Mouse (Mus musculus): ENCODE measurements around the gene Csgalnact2.
A peak's percentile ranks its signal among the peaks of the same experiment; 100 is the strongest.

Csgalnact2 gene

DNA sequence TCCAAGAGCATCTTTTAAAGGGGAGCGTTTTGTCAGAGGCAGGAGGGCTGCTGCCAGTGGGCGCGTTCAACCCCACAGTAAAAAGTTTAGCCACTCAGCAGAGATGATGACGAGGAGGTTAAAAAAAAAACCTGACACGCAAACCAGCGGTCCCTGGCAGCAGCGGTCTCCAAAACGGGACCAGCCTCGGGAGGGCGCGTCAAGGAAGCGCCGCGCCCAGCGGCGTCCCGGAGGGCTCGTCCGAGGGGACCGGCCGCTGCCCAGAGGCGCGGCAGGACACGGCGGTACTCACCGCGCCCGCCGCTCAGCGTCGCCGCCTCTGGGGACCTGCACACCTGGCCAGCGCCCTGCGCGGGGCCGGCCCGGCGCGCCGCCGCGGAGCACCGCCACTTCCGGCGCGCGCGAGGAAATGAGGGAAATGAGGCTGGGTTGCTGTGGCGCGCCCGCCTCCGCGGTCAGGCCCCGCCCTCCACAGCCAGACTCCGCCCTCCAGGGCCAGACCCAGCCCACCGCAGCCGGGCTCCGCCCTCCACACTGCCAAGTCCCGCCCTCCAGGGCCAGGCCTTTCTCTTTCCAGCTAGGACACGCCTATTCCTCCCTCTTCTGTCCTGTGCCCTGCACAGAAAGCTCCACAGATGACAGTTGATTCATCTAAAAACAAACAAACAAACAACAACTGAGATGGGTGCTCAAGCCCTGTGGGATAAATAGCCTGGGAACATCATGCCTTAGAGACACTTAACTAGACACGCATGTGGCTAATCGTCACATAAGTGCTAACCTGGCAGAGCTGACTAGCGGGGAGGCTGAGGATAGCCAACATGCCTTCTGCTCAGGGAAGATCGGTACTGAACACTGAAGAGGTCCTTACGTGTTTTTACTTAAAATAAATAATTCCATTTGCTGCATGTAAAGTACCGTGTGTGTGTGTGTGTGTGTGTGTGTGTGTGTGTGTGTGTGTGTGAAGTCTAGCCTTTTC lies at the start of gene Csgalnact2:
Gene Csgalnact2, minus strand, starts transcription at position 410 of the 979 bp plus-strand sequence.
- peak; percentile 90 for DNase-seq (ENCODE audit: low read depth, low spot score)

DNA sequence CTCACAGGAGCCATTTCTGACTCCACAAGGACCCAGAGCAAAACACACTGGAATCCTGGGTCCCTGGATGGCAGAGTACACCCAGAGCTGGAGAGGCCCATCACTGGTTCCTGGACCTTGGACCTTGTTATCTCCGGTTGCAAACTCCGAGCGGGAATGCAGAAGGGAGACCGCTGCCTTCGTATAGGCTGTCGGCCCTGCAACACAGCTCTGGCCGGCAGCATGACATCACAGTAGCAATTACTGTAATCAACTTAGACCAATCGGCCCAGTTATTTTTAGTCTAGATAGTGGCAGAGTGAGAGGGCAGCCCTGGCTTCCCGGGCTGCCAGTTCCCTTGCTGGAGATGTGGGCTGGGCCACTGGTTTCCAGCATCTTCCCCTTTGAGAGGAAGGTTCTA lies 49.7 kb upstream of the Csgalnact2 start:
- DNase-seq (ENCODE audit: low read depth, low spot score): no peak

DNA sequence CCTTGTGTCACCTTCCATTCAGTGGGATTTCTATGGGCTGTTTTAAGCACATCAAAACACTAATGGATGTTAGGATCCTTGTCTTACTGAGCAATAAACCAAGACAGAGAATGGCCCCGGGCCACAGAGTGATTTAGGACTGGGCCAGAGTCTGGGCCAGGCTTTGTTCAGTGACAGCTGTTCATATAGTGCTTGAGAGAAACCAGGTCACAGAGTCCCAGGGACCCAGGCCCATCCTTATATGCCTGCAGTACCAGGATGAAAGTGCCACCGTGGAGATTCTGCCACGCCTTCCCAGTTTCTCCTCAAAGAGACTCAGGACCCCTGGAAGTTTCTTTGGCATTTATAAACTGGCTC lies 48.3 kb upstream of the Csgalnact2 start:
- DNase-seq (ENCODE audit: low read depth, low spot score): no peak

DNA sequence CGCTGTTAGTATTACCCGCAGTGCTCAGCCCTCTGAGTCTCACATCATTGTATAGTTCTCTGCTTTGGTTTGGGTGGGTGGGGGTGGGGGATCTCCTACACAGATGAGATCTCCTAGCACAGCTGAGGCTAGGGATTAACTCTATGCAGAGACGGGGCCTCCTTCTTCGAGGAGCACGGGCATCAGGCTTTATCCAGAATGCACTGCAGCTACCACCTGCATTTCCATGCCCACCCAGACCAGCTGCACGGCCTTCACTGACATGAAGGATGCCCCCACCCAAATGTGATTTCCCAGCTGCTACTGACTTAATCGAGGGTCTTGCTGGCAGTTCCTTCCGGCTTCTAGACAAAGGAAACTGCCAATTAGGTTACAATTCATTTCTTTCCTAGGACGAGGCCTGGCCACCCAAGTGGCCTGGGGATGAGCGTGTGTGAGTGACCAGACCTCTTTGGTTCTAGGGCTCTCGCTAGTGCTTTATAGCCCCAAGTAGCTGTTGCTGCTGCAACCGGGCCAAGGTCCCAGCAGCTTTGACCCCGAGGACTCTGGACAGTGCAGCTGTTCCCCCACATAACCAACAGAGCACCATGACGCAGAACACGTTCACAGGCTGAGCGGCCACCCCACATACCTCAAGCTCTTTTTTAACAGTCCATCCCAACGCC lies 47.8 kb upstream of the Csgalnact2 start:
- no peak for DNase-seq (ENCODE audit: low read depth, low spot score)

DNA sequence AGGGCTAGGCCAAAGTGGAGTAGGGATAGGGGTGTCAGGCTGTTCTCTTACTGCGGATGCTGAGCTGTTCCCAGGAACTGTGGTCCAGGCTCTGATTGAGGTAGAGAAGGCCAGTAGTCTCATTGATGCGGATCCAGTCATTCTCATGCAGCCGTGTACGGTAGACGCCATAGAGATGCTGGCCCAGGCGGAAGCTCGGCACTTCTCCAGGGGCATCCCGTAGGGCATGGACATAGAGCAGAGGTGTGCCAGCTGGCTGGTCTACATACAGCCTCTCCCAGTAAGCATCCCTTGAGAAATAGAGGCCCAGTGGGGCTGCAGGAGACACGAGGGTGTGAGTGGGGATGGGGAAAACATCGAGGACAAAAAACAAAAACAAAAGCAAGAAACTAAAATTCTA lies 45.2 kb upstream of the Csgalnact2 start:
- DNase-seq (ENCODE audit: low read depth, low spot score): no peak

DNA sequence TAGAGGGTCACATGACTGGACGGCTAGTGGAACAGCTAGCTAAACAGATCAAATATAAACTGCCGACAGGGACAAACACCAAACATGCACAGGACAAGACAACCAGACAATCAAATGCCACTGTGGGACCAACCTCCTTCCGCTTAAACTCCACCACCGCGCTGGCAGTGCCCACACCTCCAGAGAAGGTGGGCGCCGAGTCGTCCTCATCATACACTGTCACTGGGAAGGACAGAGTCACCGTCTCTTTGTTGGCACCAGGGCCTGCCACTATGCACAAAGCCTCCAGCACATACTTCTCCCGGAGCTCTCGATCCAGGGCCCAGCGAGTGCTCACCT lies 41.1 kb upstream of the Csgalnact2 start:
- DNase-seq (ENCODE audit: low read depth, low spot score): no peak

DNA sequence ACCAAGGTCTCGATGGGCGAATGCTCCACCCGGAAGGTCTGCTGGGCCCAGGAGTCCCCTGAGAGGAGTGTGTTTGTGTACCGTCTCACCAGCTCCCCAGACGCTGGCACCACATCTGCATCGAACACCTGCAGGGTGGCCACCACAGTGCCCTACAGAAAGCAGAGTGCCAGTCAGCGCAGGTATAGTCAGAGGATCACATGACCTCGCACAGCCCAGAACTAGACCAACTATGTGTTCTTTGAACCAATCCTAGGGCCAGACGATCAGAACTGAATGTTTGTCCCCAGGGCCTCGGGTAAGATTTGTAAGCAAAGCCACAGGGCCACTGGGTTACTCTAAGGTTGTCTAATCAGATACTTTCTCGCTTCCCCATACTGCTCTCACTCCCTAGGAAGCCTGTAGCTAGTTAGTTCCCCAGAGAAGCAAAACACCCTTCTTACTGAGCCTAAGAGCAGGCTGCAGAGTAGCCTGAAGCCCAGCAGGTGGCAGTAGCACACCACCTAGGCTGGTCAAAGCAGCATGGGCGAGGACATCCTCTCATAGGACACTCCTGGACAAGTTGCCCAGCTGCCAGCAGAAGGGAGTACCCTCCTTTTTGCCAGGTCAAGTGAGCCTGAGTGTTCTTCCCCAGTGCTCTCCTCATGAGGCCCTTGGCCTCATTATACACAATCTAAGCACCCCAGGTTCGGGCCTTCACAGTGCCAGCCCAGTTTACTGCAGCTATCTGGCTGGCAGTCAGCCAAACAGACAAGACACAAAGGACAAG lies 40.6 kb upstream of the Csgalnact2 start:
- peak; percentile 88 for DNase-seq (ENCODE audit: low read depth, low spot score)

DNA sequence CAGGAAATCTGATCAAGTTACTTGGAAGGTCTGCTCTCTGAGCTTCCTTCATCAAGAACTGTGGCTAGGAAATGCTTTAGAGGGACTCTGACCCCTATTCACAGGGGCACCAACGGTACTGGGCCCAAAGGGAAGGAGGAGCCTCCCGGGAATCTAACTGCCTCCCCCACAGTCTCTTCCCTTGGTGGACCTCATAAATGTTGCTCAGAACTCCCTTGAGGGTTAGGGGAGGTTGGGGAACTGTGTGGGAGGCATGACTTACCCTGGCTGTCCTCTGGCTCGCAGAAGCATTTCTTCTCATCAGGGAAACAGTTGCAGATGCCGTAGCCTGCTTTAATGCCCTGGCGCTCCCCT lies 35.0 kb upstream of the Csgalnact2 start:
- no peak for DNase-seq (ENCODE audit: low read depth, low spot score)

DNA sequence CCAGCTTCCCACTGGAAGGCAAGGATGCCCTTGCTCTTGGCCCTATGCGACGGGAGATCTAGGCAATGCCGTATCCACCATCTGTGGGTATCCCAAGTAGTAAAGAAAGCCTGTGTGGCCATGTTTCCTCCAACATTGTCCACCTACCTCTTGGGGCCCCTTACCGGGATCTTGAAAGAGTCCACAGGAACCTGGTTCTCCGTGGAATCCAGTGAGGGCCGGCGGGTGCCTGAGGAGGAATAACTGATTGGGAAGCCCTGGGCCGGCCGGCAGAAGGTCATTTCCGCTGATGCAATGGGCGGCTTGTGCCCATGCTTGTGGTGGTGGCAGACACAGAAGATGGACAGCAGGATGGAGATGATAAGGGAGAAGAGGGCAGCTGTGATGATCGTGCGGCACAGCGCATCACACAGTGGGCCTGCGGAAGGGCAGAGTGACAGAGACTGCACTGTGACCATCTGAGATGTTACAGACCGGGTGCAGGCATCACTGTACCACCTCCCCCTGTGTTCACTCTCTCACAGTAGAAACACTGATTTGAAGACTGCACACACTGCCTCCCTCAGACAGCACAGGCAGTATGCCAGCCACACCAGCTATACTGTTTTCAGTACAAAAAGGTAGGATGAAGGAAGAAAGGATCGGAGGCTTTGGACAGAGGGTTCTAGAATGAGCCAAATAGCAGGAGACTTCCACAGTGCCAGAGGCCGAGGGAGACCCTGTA lies 34.5 kb upstream of the Csgalnact2 start:
- no peak for DNase-seq (ENCODE audit: low read depth, low spot score)

DNA sequence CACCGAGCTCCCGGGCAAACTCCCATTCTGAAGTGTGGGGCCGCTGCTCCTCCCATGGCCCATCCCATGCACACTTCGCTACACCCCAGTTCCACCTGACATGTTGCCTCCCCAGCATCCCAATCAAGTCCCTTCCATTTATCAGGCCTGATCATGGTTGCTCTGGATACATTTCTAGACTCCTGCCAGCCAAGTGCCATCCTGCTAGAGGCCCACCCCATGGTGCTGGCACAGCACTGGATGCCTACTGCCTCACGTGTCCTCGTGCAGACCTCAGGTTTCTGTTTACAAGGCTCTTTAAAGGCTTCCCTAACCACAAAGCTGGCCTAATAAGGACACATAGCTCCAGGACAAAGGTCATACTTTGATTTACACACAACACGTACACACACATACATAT lies 32.4 kb upstream of the Csgalnact2 start:
- no peak for DNase-seq (ENCODE audit: low read depth, low spot score)

DNA sequence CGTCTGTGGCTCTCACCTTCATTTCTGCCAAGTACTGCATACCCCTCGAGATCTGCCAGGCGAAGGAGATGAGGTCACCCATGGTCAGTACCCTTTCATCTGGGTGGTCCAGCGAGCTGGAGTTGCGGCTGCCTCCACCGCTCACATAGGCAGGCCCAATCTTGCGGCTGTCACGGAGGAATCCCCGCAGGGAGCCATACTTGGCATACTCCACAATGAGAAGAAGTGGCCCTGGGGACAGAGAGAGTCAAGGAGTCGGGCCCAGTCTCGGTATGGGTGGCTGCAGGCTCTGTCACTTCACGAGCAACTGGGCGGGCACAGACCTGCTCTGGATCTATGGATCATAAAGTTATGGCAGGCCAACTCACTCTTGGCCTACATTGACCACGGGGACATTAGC lies 29.2 kb upstream of the Csgalnact2 start:
- no peak for DNase-seq (ENCODE audit: low read depth, low spot score)

DNA sequence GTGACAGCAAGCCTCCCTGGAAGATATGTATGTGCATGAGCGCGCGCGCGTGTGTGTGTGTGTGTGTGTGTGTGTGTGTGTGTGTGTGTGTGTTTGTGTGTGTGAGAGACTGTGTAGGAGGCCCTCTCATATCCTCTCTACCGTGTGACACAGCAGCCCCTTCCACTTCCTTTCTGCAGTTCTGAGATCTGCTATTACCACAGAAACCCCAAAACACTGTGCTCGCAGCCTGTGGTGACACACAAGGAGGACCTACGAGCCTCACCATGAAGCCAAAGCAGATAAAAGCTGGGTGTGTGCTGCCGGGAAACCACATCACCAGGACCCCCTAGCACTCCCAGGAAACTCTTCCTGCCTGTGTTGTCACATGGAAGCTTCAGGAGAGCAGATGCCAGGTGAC lies 28.1 kb upstream of the Csgalnact2 start:
- DNase-seq (ENCODE audit: low read depth, low spot score): no peak

DNA sequence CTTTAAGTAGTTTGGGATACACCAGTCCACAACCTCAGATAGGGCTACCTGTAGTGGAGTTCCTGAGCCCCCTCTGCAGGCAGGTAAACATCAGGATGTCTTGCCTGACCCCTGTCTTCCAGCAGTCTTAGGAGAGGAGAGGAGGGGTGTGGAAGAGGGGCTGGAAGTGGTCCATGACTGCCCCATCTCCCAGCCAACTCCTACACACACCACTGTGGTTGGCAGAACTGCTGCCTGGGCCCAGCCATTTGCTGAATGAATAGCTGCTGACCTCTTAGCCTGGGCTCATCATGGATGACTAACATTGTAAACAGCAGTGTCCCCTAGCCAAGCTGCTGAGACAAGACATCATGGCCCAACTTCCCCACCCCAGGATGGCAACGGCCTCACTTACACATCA lies 26.6 kb upstream of the Csgalnact2 start:
- no peak for DNase-seq (ENCODE audit: low read depth, low spot score)

DNA sequence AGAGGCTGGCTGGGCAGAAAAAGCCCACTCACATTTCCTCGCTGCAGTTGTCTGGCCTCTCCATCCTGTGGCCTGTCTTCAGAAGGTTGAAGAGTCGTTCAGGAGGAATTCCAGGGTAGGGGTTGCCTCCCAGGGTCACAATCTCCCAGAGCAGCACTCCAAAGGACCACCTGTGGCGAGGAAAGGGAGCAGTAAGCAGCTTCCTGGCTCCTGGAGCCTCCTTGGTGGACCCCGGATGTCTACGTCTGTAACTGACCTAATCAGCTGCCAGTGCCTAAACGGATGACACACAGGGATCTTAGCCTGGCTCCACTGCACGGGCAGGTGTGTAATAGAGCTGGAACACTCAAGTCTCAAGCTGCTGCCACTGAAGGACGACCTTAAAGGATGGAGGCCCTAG lies 25.8 kb upstream of the Csgalnact2 start:
- DNase-seq (ENCODE audit: low read depth, low spot score): no peak

DNA sequence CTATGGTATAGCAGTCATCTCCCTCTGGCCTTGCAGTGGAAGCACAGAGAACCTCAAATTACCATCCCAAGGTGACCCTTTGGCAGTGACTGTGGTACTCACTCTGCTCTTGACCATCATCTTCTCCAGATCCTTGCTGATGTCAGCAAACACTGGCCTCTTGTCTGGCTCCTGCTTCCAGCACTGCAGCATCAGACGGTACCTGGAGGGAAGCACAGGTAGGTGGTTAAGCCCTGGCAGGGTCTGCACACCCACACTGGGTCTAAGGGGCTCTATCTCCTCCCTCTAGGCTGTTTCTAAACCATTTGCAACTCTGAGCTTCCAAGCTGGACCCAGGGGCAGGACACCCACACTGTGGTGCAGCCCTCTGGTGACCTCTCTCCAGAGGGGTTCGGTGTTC lies 24.1 kb upstream of the Csgalnact2 start:
- no peak for DNase-seq (ENCODE audit: low read depth, low spot score)

DNA sequence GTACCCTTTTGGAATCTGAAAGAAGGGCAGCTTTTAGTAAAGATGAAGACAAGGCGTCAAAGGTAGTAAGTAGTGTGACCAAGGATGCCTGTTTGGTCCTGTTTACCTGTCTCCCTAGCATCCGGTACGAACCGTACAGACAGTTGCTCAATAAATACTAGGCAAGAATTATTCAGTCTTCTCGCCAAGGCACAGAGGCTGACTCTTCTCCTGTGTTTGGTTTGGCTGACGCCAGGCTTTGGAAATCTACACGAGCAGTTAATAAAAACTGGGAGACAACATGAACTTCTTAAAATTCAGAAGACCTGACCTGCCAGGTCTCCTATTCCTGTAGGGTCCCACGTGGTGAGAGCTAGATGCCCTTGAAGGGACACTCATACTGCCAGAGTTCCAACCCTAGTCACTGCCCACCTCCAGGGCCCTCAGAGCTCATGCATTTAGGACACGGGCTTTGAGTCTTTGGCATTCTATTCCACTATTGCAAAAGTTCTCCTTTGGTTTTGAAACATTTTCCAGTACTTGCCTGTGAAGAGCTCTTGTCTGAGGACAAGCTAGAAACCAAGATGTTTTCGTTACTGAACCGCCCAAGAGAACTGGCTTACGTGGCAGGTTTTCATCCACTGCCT lies 23.6 kb upstream of the Csgalnact2 start:
- DNase-seq (ENCODE audit: low read depth, low spot score): no peak

DNA sequence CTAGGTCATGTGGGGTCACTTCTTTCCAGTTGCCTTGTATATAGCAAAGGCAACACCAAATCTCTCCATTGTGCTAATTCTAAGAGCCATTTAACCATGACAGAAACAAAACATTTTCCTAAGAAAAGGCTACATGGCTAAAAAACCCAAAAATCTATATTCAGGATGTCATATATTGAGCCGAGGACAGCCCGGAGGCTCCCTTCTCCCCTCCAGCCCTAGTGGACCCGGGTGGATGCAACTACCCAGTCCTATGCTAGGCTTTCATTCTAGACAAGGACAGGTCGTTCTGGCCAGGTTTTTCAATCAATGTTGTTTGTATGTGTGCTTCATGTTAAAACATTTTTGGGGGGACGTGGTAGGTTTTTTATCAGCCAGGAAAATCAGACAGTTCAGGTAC lies 14.2 kb upstream of the Csgalnact2 start:
- DNase-seq (ENCODE audit: low read depth, low spot score): no peak

DNA sequence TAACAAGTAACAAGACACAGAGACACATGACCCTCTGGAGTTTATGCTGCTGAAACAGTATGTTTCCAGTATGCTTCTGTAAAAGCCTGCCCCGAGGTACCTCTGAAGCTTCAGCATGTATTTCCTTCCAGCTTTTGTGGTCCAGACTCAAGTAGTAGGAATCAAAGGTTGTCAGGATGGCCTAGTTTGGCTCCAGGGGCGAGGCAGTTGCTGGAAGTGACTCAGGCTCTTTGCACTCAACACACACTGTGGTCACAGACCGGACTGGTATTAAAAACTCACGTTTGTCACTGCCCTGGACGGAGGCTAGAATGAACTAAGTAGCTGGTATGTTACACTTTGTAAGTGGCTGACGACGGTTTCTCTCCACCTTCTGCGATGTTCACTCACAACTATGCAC lies 12.0 kb upstream of the Csgalnact2 start:
- peak; percentile 58 for DNase-seq (ENCODE audit: low read depth, low spot score)

DNA sequence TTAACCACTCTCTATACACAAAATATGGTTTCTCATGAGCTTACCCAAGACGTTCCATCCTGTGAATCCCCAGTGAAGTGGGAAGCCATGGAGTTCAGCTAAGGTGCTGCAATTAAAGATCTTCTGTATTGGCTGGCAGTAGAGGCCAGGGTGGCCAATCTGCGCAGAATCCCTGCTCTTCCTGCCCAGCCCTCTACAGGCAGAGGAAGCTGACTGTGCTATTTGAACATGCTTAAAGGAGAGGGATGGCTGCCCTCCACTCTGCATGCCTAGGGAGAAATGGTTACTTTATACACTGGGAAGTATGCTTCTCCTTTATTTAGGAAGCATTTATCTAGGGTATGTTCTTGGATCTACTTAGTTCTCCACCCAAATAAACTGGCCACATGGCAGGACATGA lies 11.6 kb upstream of the Csgalnact2 start:
- no peak for DNase-seq (ENCODE audit: low read depth, low spot score)

DNA sequence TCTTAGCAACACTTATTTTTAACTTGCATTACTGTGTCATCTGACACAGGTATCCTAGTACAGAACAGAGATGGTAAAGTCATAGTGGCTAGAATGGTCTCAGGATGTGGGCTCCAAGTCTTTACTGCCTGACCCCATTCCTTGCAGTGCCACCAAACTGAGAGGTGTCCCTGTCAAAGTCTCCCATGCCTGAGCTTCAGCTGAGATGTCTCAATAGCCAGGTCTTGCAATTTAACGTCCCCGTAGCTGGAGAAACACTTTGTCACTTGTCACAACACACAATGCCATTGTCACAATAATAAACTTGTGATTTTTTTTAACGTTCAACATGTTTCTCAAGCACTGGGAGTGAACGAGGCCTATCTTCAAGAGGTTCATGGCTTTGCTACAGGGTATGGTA lies 11.2 kb upstream of the Csgalnact2 start:
- DNase-seq (ENCODE audit: low read depth, low spot score): no peak

DNA sequence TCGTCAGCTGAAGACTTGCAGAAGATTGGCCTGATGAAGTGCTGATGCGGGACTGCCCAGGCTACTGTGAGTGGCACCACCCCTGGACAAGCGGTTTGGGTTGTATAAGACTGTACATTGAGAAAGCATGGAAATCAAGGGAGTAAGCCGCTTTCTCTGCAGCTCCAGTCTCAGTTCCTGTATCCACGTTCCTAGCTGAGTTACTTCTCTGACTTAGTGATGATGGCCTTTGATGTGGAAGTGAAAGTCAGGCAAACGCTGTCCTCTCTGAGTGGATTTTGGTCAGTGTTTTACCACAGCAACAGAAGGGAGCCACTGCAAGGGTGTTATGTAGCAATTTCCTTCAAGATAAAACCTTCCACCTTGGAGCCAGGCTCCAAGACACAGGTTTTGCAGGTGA lies 2.0 kb upstream of the Csgalnact2 start:
- no peak for DNase-seq (ENCODE audit: low read depth, low spot score)

All from 3T3-L1 (cell line).